Mouse (Mus musculus) hindbrain, embryonic 15.5 days (tissue): ENCODE data around the gene Drc3. TPM values are rescaled to one million over a fixed set of nuclear protein-coding genes. Genes with fewer than 3 reads are reported as not detected.
A peak's percentile ranks its signal among the peaks of the same experiment; 100 is the strongest.

Experiments used
- ATAC-seq: fragments of 200-750 bp; cut with Nextera tagmentation; 2 replicates; pipeline ENCODE4 v1.8.0; 2017; ENCODE audit warnings: low read depth, moderate number of reproducible peaks, moderate TSS enrichment; ENCODE audit not compliant: low FRiP score
- H3K27ac ChIP-seq: fragments of 300-500 bp; sonication (generic); replicated peaks from 2 replicates; pipeline ENCODE4 v1.5.1; 2015; ENCODE audit warnings: mild to moderate bottlenecking, inconsistent platforms
- H3K27me3 ChIP-seq: fragments of 300-500 bp; sonication (generic); 2 replicates; pipeline ENCODE4 v1.6.1; 2015; ENCODE audit warnings: control low read depth, inconsistent platforms
- H3K36me3 ChIP-seq: fragments of 300-500 bp; sonication (generic); 2 replicates; pipeline ENCODE4 v1.6.1; 2015; ENCODE audit warnings: control low read depth, inconsistent platforms
- H3K4me1 ChIP-seq: fragments of 300-500 bp; sonication (generic); replicated peaks from 2 replicates; pipeline ENCODE4 v1.6.1; 2015; ENCODE audit warnings: control low read depth, inconsistent platforms
- H3K4me2 ChIP-seq: fragments of 300-500 bp; sonication (generic); 2 replicates; pipeline ENCODE4 v1.6.1; 2015; ENCODE audit warnings: moderate library complexity, mild to moderate bottlenecking, inconsistent platforms
- H3K4me3 ChIP-seq: fragments of 300-500 bp; sonication (generic); 2 replicates; pipeline ENCODE4 v1.5.1; 2015; ENCODE audit warnings: mild to moderate bottlenecking, inconsistent platforms
- H3K9ac ChIP-seq: fragments of 300-500 bp; sonication (generic); 2 replicates; pipeline ENCODE4 v1.6.1; 2015; ENCODE audit warnings: inconsistent platforms
- H3K9me3 ChIP-seq: fragments of 300-500 bp; sonication (generic); 2 replicates; pipeline ENCODE4 v1.6.1; 2016; ENCODE audit warnings: control low read depth, inconsistent platforms
- WGBS: fragments of 180-500 bp; shearing (Covaris S2); methylation state at CpG from one replicate; pipeline ENCODE4 v1.1.7; 2015; 5-methylcytosine and 5-hydroxymethylcytosine counted together
- polyA plus RNA-seq: library from polyadenylated mRNA; unstranded; fragments of >200 nt; fragmentation: Nextera tagmentation; extraction: Ambion mirVana; gene quantifications from 2 replicates; pipeline ENCODE4 v1.2.1, GENCODE M21; 2015

The Drc3 gene
- polyA plus RNA-seq, 1 experiment from 2014 or later: 7.1 TPM

DNA sequence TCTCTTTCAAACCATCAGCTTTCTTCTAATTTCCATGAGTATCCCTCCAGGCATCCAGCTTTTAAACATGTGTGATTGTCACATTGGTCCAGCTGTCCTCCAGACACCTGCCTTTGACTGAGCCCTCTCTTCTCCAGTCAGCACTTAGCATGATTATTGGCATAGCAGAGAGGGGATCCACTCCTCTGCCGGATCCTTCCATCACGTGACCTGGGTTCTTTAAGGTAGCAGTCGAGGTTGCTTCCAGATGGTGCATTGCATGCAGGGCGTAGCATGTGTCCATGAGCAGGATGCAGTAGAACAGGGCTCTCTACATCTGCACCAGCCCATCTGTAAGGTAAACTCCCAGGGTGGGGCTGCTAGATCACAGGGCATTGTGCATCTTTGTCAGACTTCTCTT, 15.8 kb downstream of the Drc3 start:
- no peak for ATAC-seq
- Histone ChIP-seq H3K9me3 (no peaks in the 10 kb centered on the region), H3K27me3 (no peaks in the 10 kb centered on the region), H3K36me3 (no peaks in the 10 kb centered on the region), H3K4me1 (0 out of 2 replicates have a peak, but pooled peaks cover 6% of the 10 kb centered on the region), H3K27ac (no peak overlapping the region), H3K4me3 (no peak overlapping the region), H3K9ac (no peak overlapping the region), H3K4me2 (no peak overlapping the region)
- 76% methylated on average over 4 of the region's 4 CpGs for WGBS

DNA sequence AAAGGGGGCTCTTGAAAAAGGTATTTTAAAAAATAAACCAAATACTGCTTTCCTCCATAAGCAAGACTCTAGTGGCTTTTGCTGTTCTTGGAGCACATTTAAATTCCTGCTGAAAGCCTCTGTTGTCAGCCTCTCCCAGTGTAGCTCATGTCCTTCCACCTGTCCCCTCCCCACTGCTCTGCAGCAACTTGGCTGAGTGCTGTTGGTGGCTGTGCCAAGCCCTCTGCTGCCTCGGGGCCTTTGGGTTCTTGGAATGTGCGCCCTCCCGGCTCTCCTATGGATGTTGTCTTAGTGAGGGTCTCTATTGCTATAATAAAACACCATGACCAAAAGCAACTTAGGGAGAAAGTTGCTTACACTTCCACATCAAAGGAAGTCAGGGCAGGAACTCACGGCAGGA, 16.3 kb downstream of the Drc3 start:
- ATAC-seq: no peak
- 0 out of 2 replicates have a peak, but pooled peaks cover 6% of the 10 kb centered on the region for H3K4me1 ChIP-seq
- H3K9me3 ChIP-seq: no peaks in the 10 kb centered on the region
- 63% methylated on average over 4 of the region's 4 CpGs for WGBS
- no peak overlapping the region for H3K4me3 ChIP-seq
- H3K27me3 ChIP-seq: no peaks in the 10 kb centered on the region
- no peak overlapping the region for H3K27ac ChIP-seq
- H3K9ac ChIP-seq: no peak overlapping the region
- H3K36me3 ChIP-seq: no peaks in the 10 kb centered on the region
- no peak overlapping the region for H3K4me2 ChIP-seq

DNA sequence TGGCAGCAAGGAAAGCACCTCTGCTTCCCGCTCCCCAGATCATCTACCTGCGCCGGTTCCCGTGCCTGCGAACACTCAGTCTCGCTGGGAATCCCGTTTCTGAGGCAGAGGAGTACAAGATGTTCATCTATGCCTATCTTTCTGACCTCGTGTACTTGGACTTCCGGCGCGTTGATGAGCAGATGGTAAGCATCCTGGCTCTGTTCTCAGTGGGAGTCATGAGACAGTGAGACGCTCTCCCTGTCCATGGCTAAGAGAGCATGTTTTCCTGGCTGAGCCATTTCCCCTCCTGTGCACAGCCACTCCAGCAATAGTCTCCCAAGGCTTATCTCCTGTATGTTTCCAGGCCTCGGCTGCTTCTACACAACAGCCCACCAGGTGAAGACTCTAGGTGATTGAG, 17.3 kb downstream of the Drc3 start:
- ATAC-seq: no peak
- Histone ChIP-seq H3K9ac (no peak overlapping the region), H3K4me3 (no peak overlapping the region)

DNA sequence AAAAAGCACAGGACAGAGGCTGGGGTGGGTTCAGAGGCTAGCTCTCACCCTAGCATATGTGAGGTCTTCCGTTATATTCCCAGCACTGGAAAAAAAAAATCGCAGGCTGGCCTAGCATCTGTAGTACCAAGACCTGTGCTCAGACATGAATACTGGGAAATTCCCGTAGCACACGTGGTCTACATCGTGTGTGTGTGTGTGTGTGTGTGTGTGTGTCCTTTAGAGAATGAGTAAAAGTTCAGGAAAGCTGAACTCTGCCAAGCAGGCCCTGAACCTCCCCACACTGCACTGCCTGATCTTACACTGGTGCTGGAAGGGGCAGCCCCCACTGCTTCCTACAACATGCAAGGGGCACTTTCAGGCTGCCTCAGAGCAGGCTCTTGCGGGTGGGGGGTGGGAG, 21.4 kb downstream of the Drc3 start:
- no peaks in the 10 kb centered on the region for H3K36me3 ChIP-seq
- no peak overlapping the region for H3K4me3 ChIP-seq
- no peaks in the 10 kb centered on the region for H3K27me3 ChIP-seq
- 83% methylated on average over 6 of the region's 6 CpGs for WGBS
- H3K4me1 ChIP-seq: no peaks in the 10 kb centered on the region
- H3K9me3 ChIP-seq: no peaks in the 10 kb centered on the region
- H3K9ac ChIP-seq: no peak overlapping the region
- H3K4me2 ChIP-seq: no peak overlapping the region
- H3K27ac ChIP-seq: no peak overlapping the region
- ATAC-seq: no peak

More for the DNA sequence above, 17.3 kb downstream of the Drc3 start:
- WGBS: 88% methylated on average over 13 of the region's 13 CpGs
- Histone ChIP-seq H3K27me3 (no peaks in the 10 kb centered on the region), H3K36me3 (no peaks in the 10 kb centered on the region), H3K27ac (no peak overlapping the region), H3K4me2 (no peak overlapping the region), H3K4me1 (0 out of 2 replicates have a peak, but pooled peaks cover 6% of the 10 kb centered on the region), H3K9me3 (no peaks in the 10 kb centered on the region)

DNA sequence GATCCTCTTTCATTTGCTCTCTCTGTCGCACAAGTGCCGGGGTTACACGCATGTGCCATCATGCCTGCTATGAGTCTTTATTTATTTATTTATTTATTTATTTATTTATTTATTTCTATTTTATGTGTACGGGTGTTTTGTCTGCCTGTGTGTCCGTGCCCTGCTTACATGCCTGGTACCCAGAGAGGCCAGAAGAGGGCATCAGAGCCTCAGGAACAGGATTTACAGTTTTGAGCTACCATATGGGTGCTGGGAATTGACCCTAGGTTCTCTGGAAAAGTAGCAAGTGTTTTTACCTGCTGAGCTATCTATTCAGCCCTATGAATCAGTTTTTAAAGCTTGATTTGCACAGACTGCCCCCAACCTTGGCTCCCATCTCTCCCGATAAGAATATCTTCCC, 30.4 kb downstream of the Drc3 start:
- no peak overlapping the region for H3K9ac ChIP-seq
- H3K36me3 ChIP-seq: no peaks in the 10 kb centered on the region
- H3K27me3 ChIP-seq: no peaks in the 10 kb centered on the region
- H3K9me3 ChIP-seq: no peaks in the 10 kb centered on the region
- no peak overlapping the region for H3K4me2 ChIP-seq
- WGBS: 89% methylated on average over 6 of the region's 6 CpGs
- ATAC-seq: no peak
- peaks cover 23% of the 10 kb centered on the region for H3K4me1 ChIP-seq
- H3K27ac ChIP-seq: peak overlapping the region; percentile 92; the same call in 1 of the 2 replicates
- H3K4me3 ChIP-seq: no peak overlapping the region

DNA sequence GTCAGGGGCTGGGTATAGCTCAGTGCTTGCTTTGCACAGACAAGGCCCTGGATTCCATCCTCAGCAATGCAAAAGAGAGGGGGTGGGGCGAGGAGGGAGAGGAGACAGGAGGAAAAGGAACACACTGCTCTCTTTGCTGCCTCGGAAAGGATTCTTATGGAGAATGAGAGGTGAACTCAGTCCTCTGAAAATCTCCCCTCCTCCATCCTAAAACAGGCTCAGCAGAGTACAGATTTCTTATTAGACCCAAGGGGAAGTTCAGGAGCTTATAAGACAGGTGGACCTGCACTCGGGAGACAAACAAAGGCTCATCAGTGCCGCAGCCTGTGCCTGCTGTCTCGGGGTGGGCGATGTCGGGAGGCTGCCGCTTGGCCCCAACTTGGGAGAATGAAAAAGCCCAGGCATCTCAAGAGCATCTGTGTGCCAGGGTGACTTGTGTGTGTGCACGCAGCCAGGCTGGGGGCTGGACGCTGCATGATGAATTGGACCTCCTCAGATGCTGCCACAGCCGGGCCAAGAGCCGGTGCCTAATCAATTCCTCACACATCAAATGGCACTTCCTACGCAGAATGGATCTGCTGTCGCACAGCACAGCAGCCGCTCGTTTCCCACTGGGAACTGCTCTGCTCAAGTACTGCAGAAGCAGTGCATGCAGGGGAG, 31.8 kb downstream of the Drc3 start:
- Histone ChIP-seq H3K27ac (peak overlapping the region; percentile 92), H3K36me3 (no peaks in the 10 kb centered on the region), H3K27me3 (no peaks in the 10 kb centered on the region), H3K4me2 (peak overlapping the region; percentile 49), H3K4me3 (0 out of 2 replicates have a peak overlapping the region, but pooled peaks have one; percentile 5), H3K9ac (peak overlapping the region; percentile 5), H3K9me3 (no peaks in the 10 kb centered on the region), H3K4me1 (peaks cover 23% of the 10 kb centered on the region)
- ATAC-seq: peak; percentile 89
- WGBS: 1% methylated on average over 16 of the region's 16 CpGs

DNA sequence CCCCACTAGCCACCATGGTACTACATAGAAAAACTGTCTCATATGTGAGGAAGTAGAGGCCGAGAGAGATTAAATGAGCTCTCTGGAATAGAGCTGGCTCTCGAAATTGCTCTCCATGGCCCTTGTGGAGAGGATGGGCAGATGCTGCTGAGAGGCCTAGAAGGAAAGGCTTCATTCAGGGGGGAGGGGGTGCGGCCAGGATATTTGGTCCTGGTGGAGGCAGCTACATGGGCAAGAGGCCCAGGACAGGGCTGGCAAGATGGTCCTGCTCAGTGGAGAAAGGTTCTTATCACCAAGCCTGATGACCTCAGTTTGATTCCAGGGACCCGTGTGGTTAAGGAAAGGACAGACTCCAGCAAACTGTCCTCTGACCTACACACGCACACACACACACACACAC, 32.8 kb downstream of the Drc3 start:
- 67% methylated on average over 5 of the region's 5 CpGs for WGBS
- H3K4me3 ChIP-seq: no peak overlapping the region
- H3K9me3 ChIP-seq: no peaks in the 10 kb centered on the region
- H3K27ac ChIP-seq: peak overlapping the region; percentile 92
- no peaks in the 10 kb centered on the region for H3K27me3 ChIP-seq
- H3K36me3 ChIP-seq: no peaks in the 10 kb centered on the region
- no peak overlapping the region for H3K4me2 ChIP-seq
- no peak for ATAC-seq
- peaks cover 23% of the 10 kb centered on the region for H3K4me1 ChIP-seq
- H3K9ac ChIP-seq: no peak overlapping the region

DNA sequence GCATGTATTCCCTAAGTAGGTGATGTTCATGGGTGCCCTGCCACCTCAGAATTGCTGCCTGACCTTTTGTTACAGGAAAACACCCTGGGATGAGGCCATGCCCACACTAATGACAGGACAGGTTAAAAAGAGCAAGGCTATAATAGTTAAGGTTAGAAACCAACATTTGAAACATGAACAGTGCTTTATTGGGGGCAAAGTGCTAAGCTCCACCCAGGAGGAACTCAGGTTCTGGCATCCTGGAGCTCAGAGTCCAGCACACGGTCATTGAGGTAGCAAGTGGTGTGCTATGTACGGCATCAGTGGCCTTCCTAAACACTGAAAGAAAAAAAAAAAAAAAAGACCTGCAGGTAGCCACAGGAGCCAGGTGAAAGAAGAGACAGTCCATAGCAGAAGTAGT, 34.8 kb downstream of the Drc3 start:
- ATAC-seq: no peak
- Histone ChIP-seq H3K36me3 (no peaks in the 10 kb centered on the region), H3K4me3 (no peak overlapping the region), H3K27me3 (no peaks in the 10 kb centered on the region), H3K4me1 (peaks cover 23% of the 10 kb centered on the region), H3K27ac (no peak overlapping the region), H3K9ac (no peak overlapping the region), H3K4me2 (no peak overlapping the region), H3K9me3 (no peaks in the 10 kb centered on the region)
- WGBS: 91% methylated on average over 2 of the region's 2 CpGs

DNA sequence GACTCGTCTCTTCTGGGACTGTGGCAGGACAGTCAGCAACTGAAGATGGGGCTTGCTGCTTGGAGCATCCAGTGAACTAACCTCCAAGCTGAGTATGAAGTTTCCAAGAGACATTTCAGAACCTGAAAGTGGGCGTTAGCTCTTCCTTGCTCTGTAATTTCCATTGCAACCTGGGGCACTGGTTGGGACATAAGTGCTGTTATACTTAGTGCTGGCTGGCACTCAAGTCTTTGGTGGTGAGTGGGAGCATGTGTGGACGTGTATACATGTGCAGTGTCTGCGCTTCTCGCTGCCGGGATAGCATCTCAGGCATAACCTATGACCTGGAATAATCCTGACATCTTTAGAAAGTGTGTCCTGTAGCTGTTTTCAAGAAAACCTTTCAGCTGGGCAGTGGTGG, 38.2 kb downstream of the Drc3 start:
- ATAC-seq: no peak
- H3K9me3 ChIP-seq: no peaks in the 10 kb centered on the region
- no peak overlapping the region for H3K4me3 ChIP-seq
- no peaks in the 10 kb centered on the region for H3K4me1 ChIP-seq
- H3K27ac ChIP-seq: no peak overlapping the region
- 91% methylated on average over 6 of the region's 6 CpGs for WGBS
- peaks cover 4% of the 10 kb centered on the region; the same call in 1 of the 2 replicates for H3K36me3 ChIP-seq
- no peaks in the 10 kb centered on the region for H3K27me3 ChIP-seq
- H3K9ac ChIP-seq: no peak overlapping the region
- no peak overlapping the region for H3K4me2 ChIP-seq

DNA sequence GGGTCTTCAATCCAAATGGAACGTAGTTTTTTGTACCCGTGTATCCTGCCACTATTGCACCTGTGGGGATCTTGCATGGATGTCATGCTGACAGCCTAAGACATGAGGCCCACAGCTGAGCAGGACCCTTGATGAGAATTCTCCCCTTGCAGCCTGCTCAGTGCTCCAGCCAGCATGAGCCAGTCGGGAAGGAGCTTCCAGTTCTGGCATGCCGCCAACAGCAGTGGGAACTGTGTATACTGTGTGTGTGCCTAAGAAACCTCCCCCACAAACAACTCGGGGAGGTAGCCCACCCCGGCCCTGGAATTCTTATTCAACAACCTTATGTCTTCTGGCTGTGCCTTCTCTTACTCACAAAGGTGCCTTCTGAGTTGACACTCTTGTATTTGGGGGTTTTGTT, 43.4 kb downstream of the Drc3 start:
- 48% methylated on average over 6 of the region's 6 CpGs for WGBS
- Histone ChIP-seq H3K9me3 (no peaks in the 10 kb centered on the region), H3K4me1 (no peaks in the 10 kb centered on the region), H3K27me3 (no peaks in the 10 kb centered on the region), H3K4me3 (no peak overlapping the region), H3K36me3 (peaks cover 14% of the 10 kb centered on the region), H3K9ac (no peak overlapping the region), H3K4me2 (no peak overlapping the region), H3K27ac (no peak overlapping the region)
- no peak for ATAC-seq

DNA sequence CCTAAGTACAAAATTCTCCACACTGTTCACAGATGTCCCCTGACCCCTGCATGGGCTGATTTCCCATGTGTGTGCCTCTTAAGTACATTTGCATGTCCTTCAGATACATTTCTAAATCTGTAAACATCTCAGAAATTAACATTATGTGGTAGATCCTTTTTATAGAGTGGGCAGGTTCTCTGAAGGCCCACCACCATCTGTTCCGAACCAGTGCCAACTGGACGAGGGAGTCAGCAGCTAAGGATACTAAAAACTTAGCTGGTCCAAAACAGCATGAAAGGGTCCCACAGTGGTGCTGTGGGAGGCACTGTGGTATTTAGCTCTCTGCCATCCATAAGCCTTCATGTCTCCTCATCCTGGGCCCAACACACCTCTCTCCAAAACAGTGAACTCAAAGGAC, 44.0 kb downstream of the Drc3 start:
- no peaks in the 10 kb centered on the region for H3K4me1 ChIP-seq
- no peak overlapping the region for H3K4me3 ChIP-seq
- peaks cover 14% of the 10 kb centered on the region for H3K36me3 ChIP-seq
- WGBS: 91% methylated on average over 2 of the region's 2 CpGs
- H3K4me2 ChIP-seq: no peak overlapping the region
- ATAC-seq: no peak
- no peak overlapping the region for H3K27ac ChIP-seq
- no peaks in the 10 kb centered on the region for H3K27me3 ChIP-seq
- H3K9ac ChIP-seq: no peak overlapping the region
- no peaks in the 10 kb centered on the region for H3K9me3 ChIP-seq

DNA sequence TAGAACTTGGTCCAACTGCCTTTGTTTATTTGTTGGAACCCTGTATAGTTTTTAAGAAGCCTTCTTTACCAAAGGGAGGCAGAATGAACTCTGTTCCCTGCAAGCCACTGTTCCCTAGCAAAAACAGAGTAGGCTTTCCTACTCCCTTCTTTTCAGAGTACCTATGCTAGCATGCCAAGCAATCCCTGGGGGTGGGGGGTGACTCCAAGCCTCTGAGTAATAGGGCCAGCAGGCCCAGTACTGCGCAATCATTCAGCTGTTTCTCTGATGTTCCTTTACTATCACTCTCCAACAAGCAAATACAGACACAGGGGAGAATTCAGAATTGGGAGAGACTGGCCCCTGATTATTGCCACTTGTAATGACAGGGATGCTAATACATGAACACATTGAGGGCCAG, 53.5 kb downstream of the Drc3 start:
- H3K4me2 ChIP-seq: no peak overlapping the region
- H3K9me3 ChIP-seq: no peaks in the 10 kb centered on the region
- ATAC-seq: no peak
- no peak overlapping the region for H3K9ac ChIP-seq
- no peaks in the 10 kb centered on the region for H3K27me3 ChIP-seq
- H3K36me3 ChIP-seq: peaks cover 23% of the 10 kb centered on the region
- no peak overlapping the region for H3K4me3 ChIP-seq
- no peak overlapping the region for H3K27ac ChIP-seq
- WGBS: 97% methylated on average over 1 of the region's 1 CpGs
- H3K4me1 ChIP-seq: peaks cover under 1% of the 10 kb centered on the region; the same call in 1 of the 2 replicates

DNA sequence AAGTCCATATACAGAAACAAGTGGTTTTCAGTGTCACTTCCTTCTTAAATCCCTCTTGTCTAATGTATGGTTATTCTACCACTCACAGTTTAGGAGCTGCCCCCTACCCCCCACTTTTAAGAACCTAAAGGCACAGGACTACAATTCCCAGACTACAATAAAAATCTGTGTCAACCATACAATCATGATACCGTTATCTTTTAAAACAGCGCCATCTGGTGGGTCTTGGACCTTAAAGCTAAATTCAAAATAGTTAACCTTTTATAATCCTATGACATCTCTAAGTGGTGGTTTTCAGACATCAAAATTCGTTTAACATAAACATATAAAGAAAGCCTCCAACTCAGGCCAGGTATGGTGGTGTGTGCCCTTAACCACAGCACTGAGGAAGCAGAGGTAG, 59.0 kb downstream of the Drc3 start:
- Histone ChIP-seq H3K27me3 (no peaks in the 10 kb centered on the region), H3K4me1 (peaks cover 28% of the 10 kb centered on the region), H3K4me3 (no peak overlapping the region), H3K27ac (no peak overlapping the region), H3K4me2 (no peak overlapping the region), H3K36me3 (0 out of 2 replicates have a peak, but pooled peaks cover 4% of the 10 kb centered on the region), H3K9ac (no peak overlapping the region), H3K9me3 (no peaks in the 10 kb centered on the region)
- WGBS: 7% methylated on average over 3 of the region's 3 CpGs
- no peak for ATAC-seq
